Mouse (Mus musculus) left cerebral cortex, postnatal 10 days (tissue): ENCODE results near the gene Vgll4. TPM values are rescaled to one million over a fixed set of nuclear protein-coding genes. Genes with fewer than 3 reads are reported as not detected.
A peak's percentile ranks its signal among the peaks of the same experiment; 100 is the strongest.
"Not testable (repeated sequence)": the region's sequence is repeated elsewhere in the genome, so short reads cannot be mapped to it uniquely, and the experiment has no call there.

Experiments
- DNase-seq, 2 experiments: peaks; one replicate each; pipeline ENCODE4 v3.0.0; 2021 to 2022; ENCODE audit warnings: low spot score in 2 of 2, mixed read lengths in 1 of 2; ENCODE audit errors: extremely low spot score in 1 of 2
- intact Hi-C: fragments of 180-260 bp; cut with DNase I; formaldehyde crosslinking; loops from one replicate; pipeline ENCODE4 v1.15.1; 2025
- total RNA-seq, 2 experiments: library from RNA; stranded (reverse); gene quantifications; 2 replicates each; pipeline ENCODE4 v1.2.3; 2021

Vgll4 gene
- total RNA-seq, 2 experiments from 2014 or later, result 42.7 to 51.8 TPM

- DNase-seq, intact Hi-C loops: not testable (repeated sequence)
Measured at GRCm38 (mm10) chr6:114889971-114890370, 79.8 kb downstream of the Vgll4 start.

- peak; percentile 49 to 85 for DNase-seq
- intact Hi-C loops, result no loop called here
Measured at GRCm38 (mm10) chr6:114888922-114889321, 80.9 kb downstream of the Vgll4 start.

DNA sequence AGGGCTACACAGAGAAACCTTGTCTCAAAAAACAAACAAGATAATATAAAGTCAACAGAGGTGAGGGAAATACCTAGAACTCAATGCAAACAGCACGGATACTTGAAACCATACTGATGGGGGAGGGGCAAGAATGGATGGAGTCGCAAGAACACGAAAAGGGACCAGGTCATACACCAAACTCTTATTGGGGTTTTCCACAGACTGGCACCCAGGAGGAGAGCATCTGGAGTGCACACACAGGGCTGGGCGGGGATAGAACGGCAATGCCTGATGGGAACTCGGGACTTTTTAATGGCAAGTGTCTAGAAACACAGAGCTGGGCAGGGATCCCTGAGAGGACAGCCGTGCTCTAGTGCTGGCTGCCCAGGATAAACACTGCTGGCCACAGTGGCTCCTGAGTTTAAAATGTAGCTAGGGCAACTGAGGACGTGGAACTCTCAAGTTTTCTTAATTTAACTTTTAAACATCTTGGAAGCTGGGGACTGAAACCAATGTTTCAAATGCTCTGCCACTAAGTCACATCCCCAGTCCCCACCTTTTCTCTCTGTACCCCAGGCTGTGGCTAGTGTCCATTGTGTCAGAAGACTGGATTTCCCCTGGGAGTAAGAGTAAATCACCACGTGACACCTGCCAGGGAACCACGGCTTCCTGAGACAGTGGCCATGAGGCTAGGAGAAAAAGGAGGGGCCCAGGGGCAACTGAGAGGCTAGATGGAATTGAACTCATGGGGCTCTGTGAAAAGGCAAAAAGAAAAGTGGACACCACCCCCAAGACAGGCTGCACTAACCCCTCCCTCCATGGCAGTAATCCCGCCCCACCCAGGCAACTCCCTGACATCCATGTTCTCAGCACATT, 83.1 kb downstream of the Vgll4 start:
- DNase-seq, result no peak
- intact Hi-C loops, result no loop called here

DNA sequence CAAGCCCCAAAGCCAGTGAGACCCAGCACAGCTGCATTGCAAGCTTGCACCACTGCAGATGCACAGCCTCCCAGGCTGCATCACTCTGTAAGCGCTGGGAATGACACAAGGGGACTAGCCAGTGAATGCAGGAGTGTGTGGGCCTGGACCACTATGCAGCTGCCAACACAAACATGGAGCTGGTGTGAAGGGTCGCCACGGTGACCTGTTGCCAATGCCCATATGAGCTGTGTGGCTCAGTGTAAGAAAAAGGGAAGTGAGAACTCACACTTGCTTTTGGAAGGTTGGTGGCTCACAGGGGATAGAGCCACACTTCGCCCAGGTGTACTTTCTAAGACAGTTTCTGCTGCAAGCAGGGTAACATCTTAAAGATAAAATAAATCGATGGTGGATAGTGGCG, 83.8 kb downstream of the Vgll4 start:
- intact Hi-C loops, result no loop called here
- no peak for DNase-seq

GRCm38 (mm10) chr6:114885129-114885528, 84.7 kb downstream of the Vgll4 start:
- DNase-seq, result no peak
- intact Hi-C loops, result no loop called here

GRCm38 (mm10) chr6:114883261-114883740, 86.5 kb downstream of the Vgll4 start:
- peak; percentile 77 to 85 for DNase-seq
- intact Hi-C loops, result no loop called here

GRCm38 (mm10) chr6:114882675-114883074, 87.1 kb downstream of the Vgll4 start:
- DNase-seq, result no peak
- intact Hi-C loops, result no loop called here

DNA sequence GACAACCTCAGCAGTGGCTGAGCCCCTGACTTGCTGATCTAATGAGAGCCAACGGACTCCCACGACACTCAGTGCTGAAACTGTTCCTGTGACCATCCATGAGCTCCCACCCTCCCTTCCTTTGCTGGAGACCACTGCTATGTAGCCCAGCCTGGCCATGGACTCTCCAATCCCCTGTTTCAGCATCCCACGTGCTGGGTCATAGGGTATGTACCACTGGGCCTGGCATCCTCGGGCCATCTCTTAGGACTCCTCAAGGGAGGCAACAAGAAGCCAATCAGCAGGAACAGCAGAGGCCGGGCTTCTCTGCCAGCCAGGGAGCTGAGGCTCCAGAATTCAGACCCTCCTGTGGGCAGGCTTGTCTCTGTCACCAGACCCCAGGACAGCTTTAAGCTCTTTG, 87.6 kb downstream of the Vgll4 start:
- DNase-seq, result no peak
- intact Hi-C loops, result no loop called here

DNA sequence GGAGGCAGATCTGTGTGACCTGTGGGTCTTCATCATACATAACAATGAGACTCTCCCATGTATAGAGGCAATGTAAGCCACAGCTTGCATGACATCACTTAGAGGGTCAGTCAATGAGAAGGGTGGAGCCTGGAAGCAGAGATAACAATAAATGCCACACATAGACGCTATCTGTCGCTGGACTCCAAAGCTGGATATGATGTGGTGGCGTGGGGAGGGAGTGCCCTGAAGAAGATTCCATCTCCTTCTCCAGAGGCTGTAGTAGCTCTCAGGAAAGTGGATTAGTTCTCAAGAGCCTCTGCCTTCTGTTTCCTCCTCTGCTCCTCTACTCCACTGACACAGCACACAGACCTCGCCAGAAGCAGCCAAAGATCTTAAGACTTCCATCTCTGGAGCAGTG, 89.0 kb downstream of the Vgll4 start:
- DNase-seq, result no peak
- intact Hi-C loops, result no loop called here

GRCm38 (mm10) chr6:114878841-114879520, 90.8 kb downstream of the Vgll4 start:
- intact Hi-C loops, result loop anchor here (5.0 kb wide), 1 partner anchor 38 kb away; no protein-coding TSS in a partner anchor
- DNase-seq, result no peak

GRCm38 (mm10) chr6:114876546-114876945, 93.2 kb downstream of the Vgll4 start:
- no peak for DNase-seq
- intact Hi-C loops, result loop anchor here (5.0 kb wide), 1 partner anchor 41 kb away; no protein-coding TSS in a partner anchor

- intact Hi-C loops, result loop anchor here (5.0 kb wide), 1 partner anchor 41 kb away; no protein-coding TSS in a partner anchor
- DNase-seq, result no peak
Measured at GRCm38 (mm10) chr6:114876033-114876432, 93.8 kb downstream of the Vgll4 start.

- DNase-seq, result peak; percentile 85 to 96
- intact Hi-C loops, result loop anchor here (5.0 kb wide), 1 partner anchor 42 kb away; no protein-coding TSS in a partner anchor
Measured at GRCm38 (mm10) chr6:114875018-114875558, 94.7 kb downstream of the Vgll4 start.

- no peak for DNase-seq
- intact Hi-C loops, result no loop called here
Measured at GRCm38 (mm10) chr6:114874138-114874928, 95.5 kb downstream of the Vgll4 start.

GRCm38 (mm10) chr6:114873808-114874137, 96.0 kb downstream of the Vgll4 start:
- DNase-seq, result no peak
- intact Hi-C loops, result no loop called here

- intact Hi-C loops, result no loop called here
- no peak for DNase-seq
Measured at GRCm38 (mm10) chr6:114871010-114871660, 98.7 kb downstream of the Vgll4 start.

DNA sequence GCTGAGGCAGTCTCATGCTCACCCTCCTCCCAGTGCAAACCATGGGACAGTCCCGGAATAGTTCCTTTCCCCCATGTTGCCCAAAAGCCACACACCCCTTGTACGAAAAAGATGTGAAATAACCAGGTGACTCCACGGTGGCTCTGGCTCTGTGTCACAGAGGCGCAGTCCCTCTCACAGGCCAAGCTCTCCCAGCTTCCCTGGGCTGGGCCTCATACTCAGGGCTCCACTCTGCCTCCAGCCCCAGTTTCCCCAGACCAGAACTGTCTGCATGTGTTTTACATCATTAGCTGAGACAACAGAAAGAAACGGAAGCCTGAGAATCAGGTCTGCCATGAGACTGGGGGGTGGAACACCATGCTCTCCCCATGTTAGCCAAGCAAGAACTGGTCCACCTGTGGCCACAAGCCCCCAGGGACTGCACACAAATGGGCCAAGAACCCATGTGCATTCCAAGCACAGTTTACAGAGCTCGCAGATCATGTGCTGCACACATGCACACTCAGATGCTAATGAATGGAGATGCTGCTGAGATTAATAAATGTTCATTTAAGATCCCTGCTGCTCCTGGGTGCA, 100.2 kb downstream of the Vgll4 start:
- intact Hi-C loops, result no loop called here
- no peak for DNase-seq

- DNase-seq, result no peak
Measured at GRCm38 (mm10) chr6:114868656-114869055, 101.1 kb downstream of the Vgll4 start.

More at GRCm38 (mm10) chr6:114868656-114869055, 101.1 kb downstream of the Vgll4 start:
- intact Hi-C loops, result no loop called here
